Mouse (Mus musculus): ENCODE results near the gene Gemin2.

Gemin2 gene

GRCm38 (mm10) chr12:59060322-59060721 is 47.1 kb downstream of the Gemin2 start:
- DNase-seq = no peak

GRCm38 (mm10) chr12:59060993-59061595 is 47.9 kb downstream of the Gemin2 start, which contains the start of gene Trappc6b:
TSS of gene Trappc6b (minus strand) at chr12:59061472.
- peak; percentile 73 for DNase-seq

- DNase-seq = no peak
Observed at GRCm38 (mm10) chr12:59064837-59065236, 51.6 kb downstream of the Gemin2 start.

- DNase-seq = no peak
Observed at GRCm38 (mm10) chr12:59065776-59066175, 52.6 kb downstream of the Gemin2 start.

GRCm38 (mm10) chr12:59066448-59067077 is 53.4 kb downstream of the Gemin2 start, which contains the start of gene Pnn:
TSS of gene Pnn (plus strand) at chr12:59066884.
- DNase-seq = peak; percentile 96

- peak; percentile 67 for DNase-seq
Observed at GRCm38 (mm10) chr12:59067095-59067494, 53.9 kb downstream of the Gemin2 start.

GRCm38 (mm10) chr12:59068791-59069190 is 55.6 kb downstream of the Gemin2 start:
- no peak for DNase-seq

- DNase-seq = no peak
Observed at GRCm38 (mm10) chr12:59072286-59072685, 59.1 kb downstream of the Gemin2 start.

GRCm38 (mm10) chr12:59074052-59074451 is 60.9 kb downstream of the Gemin2 start:
- DNase-seq = no peak

- no peak for DNase-seq
Observed at GRCm38 (mm10) chr12:59076996-59077395, 63.8 kb downstream of the Gemin2 start.

GRCm38 (mm10) chr12:59077883-59078282 is 64.7 kb downstream of the Gemin2 start:
- no peak for DNase-seq

Measured in thymus, postnatal 25 days (tissue).